Mouse (Mus musculus) C2C12 (cell line): Measurements from ENCODE around the gene Il25. TPM values are rescaled to one million over a fixed set of nuclear protein-coding genes. Genes with fewer than 3 reads are reported as not detected.
"Not testable (repeated sequence)": the region's sequence is repeated elsewhere in the genome, so short reads cannot be mapped to it uniquely, and the experiment has no call there.

Experiments used
- H3K27me3 ChIP-seq: one replicate; pipeline ENCODE4 v1.6.1; 2011; ENCODE audit not compliant: control insufficient read depth, insufficient read depth, insufficient read length
- H3K36me3 ChIP-seq: one replicate; pipeline ENCODE4 v1.6.1; 2011; ENCODE audit not compliant: control insufficient read depth, insufficient read depth
- H3K4me3 ChIP-seq: one replicate; pipeline ENCODE4 v1.5.1; 2011; ENCODE audit warnings: mild to moderate bottlenecking, control low read depth; ENCODE audit not compliant: poor library complexity, insufficient read depth, severe bottlenecking
- H3K79me2 ChIP-seq: one replicate; pipeline ENCODE4 v1.6.1; 2011; ENCODE audit not compliant: control insufficient read depth, insufficient read depth
- H3K79me3 ChIP-seq: one replicate; pipeline ENCODE4 v1.6.1; 2011; ENCODE audit warnings: low read depth, control low read depth
- H3ac ChIP-seq: one replicate; pipeline ENCODE3; 2011; ENCODE audit warnings: low read depth; ENCODE audit not compliant: control insufficient read depth, insufficient read length
- CEBPB ChIP-seq: IDR thresholded peaks from one replicate; pipeline ENCODE4 v1.6.1; 2011; ENCODE audit warnings: low read depth, mild to moderate bottlenecking, control low read depth, moderate library complexity
- CTCF ChIP-seq: IDR thresholded peaks from one replicate; pipeline ENCODE4 v1.5.1; 2011; ENCODE audit not compliant: control insufficient read depth, insufficient read depth, insufficient read length
- FOSL1 ChIP-seq: IDR thresholded peaks from one replicate; pipeline ENCODE4 v1.8.0; 2011; ENCODE audit warnings: mild to moderate bottlenecking, low read length; ENCODE audit not compliant: poor library complexity, insufficient read depth, severe bottlenecking
- MAX ChIP-seq: IDR thresholded peaks from one replicate; pipeline ENCODE4 v1.6.1; 2011; ENCODE audit warnings: mild to moderate bottlenecking, control low read depth
- MYOD1 ChIP-seq: IDR thresholded peaks from one replicate; pipeline ENCODE4 v1.6.1; 2011; ENCODE audit warnings: low read depth; ENCODE audit not compliant: control insufficient read depth, insufficient read length
- MYOG ChIP-seq: IDR thresholded peaks from one replicate; pipeline ENCODE4 v1.6.1; 2011; ENCODE audit not compliant: control insufficient read depth, insufficient read length; ENCODE audit errors: extremely low read depth
- USF1 ChIP-seq: IDR thresholded peaks from one replicate; pipeline ENCODE4 v1.6.1; 2011; ENCODE audit warnings: low read depth, mild to moderate bottlenecking, control low read depth, moderate library complexity
- polyA plus RNA-seq: library from polyadenylated mRNA; unstranded; fragments of >200 nt; fragmentation: generic; extraction: Trizol; gene quantifications from one replicate; pipeline ENCODE4 v1.2.1, GENCODE M21; 2012; ENCODE audit warnings: missing spikeins

The Il25 gene
- polyA plus RNA-seq, 1 experiment: not detected

DNA sequence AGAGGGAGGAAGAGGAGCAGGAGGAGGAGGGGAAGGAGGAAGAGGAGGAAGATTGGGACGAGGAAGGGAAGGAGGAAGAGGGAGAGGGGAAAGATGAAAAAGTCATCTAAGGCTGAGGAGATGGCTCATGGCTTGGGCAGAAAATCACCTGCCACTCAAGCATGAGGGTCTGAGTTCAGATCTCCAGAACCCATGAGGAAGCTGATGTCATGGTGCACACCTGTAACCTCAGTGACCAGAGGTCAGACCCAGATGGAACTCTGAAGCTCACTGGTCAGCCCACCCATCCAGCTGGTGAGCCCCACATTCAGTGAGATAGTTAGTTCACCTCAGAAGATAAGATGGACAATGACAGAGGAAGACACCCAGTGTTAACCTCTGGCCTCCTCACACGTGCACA, 12.4 kb downstream of the Il25 start:
- no peaks in the 10 kb centered on the region for H3K79me3 ChIP-seq
- no peak for TF ChIP-seq MYOG
- TF ChIP-seq CTCF: no peak
- no peak for TF ChIP-seq MAX
- TF ChIP-seq USF1: no peak
- TF ChIP-seq MYOD1: no peak
- H3ac ChIP-seq: no peak overlapping the region
- no peaks in the 10 kb centered on the region for H3K79me2 ChIP-seq
- no peak overlapping the region for H3K4me3 ChIP-seq
- H3K27me3 ChIP-seq: peaks cover 30% of the 10 kb centered on the region
- H3K36me3 ChIP-seq: no peaks in the 10 kb centered on the region

DNA sequence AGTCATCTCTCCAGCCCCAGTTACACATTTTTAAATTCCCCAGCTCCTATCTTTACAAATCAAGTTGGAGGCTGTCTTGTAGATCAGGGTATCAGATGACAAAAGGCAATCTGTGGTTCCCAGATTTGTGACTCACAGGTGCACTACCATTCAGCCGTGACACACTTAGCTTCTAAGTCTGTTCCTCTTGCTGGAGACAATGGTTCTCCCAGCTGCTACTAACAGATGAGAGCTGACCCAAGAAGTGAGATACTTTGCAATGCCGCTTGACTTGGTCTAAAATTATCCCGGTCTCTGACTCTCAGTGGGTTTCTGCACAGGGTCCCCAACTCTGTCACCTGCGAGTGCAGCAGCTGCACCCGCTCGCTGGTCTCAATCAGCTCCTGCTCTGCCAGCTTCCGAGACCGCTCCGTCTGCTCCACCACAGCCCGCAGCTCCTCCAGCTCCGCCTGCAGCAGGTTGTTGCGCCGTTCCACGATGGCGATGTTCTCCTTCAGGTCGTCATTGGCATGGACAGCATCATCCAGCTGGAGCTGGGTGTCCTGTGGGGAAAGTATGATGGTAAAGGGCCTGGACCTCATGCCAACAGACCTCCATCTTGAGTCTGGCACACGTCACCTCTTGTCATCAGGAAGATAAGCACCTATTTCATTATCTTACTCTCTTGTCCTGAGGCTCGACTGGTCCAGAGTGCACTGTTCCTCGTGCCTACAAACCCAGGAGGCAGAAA, 13.6 kb downstream of the Il25 start:
- Histone ChIP-seq H3K79me2 (no peaks in the 10 kb centered on the region), H3K27me3 (peaks cover 29% of the 10 kb centered on the region), H3K36me3 (no peaks in the 10 kb centered on the region), H3K4me3 (no peak overlapping the region), H3ac (no peak overlapping the region), H3K79me3 (no peaks in the 10 kb centered on the region)
- TF ChIP-seq MYOD1 (peak; percentile 62), CTCF (no peak)

- not testable (repeated sequence) for H3K36me3 ChIP-seq, H3ac ChIP-seq, H3K79me2 ChIP-seq, H3K79me3 ChIP-seq, H3K4me3 ChIP-seq
- peaks cover 26% of the 10 kb centered on the region for H3K27me3 ChIP-seq
Measured at GRCm38 (mm10) chr14:54947008-54947407, 14.5 kb downstream of the Il25 start.

- Histone ChIP-seq H3ac (no peak overlapping the region), H3K79me3 (no peaks in the 10 kb centered on the region), H3K36me3 (no peaks in the 10 kb centered on the region), H3K79me2 (no peaks in the 10 kb centered on the region), H3K4me3 (no peak overlapping the region), H3K27me3 (peaks cover 34% of the 10 kb centered on the region)
- TF ChIP-seq MAX (no peak), MYOD1 (no peak), USF1 (no peak), FOSL1 (no peak), CEBPB (no peak), CTCF (no peak), MYOG (no peak)
Measured at GRCm38 (mm10) chr14:54948781-54949180, 16.3 kb downstream of the Il25 start.

- Histone ChIP-seq H3ac (no peak overlapping the region), H3K79me3 (no peaks in the 10 kb centered on the region), H3K27me3 (peaks cover 38% of the 10 kb centered on the region), H3K4me3 (no peak overlapping the region), H3K79me2 (no peaks in the 10 kb centered on the region), H3K36me3 (no peaks in the 10 kb centered on the region)
- TF ChIP-seq FOSL1: no peak
- TF ChIP-seq MAX: no peak
- TF ChIP-seq MYOG: no peak
- no peak for TF ChIP-seq MYOD1
- TF ChIP-seq CEBPB: no peak
- no peak for TF ChIP-seq USF1
- TF ChIP-seq CTCF: no peak
Measured at GRCm38 (mm10) chr14:54950493-54950892, 18.0 kb downstream of the Il25 start.

GRCm38 (mm10) chr14:54951587-54951986, 19.1 kb downstream of the Il25 start:
- Histone ChIP-seq H3K79me3 (no peaks in the 10 kb centered on the region), H3K36me3 (no peaks in the 10 kb centered on the region), H3K4me3 (no peak overlapping the region), H3K27me3 (peaks cover 40% of the 10 kb centered on the region), H3ac (no peak overlapping the region), H3K79me2 (no peaks in the 10 kb centered on the region)
- TF ChIP-seq FOSL1 (no peak), MYOG (no peak)

DNA sequence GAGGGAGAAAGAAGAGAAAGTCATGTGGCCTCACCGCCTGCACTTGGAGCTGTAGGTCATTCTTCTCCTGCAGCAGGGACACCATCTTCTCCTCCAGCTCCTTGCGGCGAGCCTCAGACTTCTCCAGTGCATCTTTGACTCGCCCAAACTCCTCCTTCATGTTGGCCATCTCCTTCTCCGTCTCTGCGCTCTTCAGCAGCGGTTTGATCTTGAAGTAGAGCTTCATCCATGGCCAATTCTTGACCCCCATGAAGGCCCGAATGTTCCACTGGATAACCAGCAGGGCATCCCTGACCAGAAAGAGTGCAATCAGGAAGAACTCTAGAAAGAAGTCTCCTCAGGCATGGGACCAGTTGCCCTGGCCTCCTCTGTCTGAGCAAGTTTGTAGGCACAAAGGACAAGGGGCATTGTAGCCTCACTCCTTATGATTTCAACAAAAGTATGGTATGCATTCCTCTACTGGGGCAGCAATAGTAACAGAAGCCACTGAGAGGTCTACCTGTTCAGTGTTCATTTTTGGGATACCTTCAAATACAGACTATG, 21.2 kb downstream of the Il25 start:
- Histone ChIP-seq H3K36me3 (no peaks in the 10 kb centered on the region), H3ac (no peak overlapping the region), H3K4me3 (no peak overlapping the region), H3K79me3 (no peaks in the 10 kb centered on the region), H3K79me2 (no peaks in the 10 kb centered on the region), H3K27me3 (peaks cover 43% of the 10 kb centered on the region)
- TF ChIP-seq MYOD1 (no peak), USF1 (no peak), FOSL1 (no peak), CEBPB (no peak), MYOG (no peak)
